Mouse (Mus musculus): ENCODE measurements around the gene Upk3b. TPM values are rescaled to one million over a fixed set of nuclear protein-coding genes. Genes with fewer than 3 reads are reported as not detected.

Upk3b gene
- total RNA-seq, 2 experiments from 2014 or later, result not detected

Other genes with a start within 250 kb of the Upk3b start
- gene Srrm3, start 231.6 kb upstream of the Upk3b start, total RNA-seq (2015; ENCODE audit: low replicate concordance), result not detected in 2 replicates
- gene Srrm3, start 231.6 kb upstream of the Upk3b start, total RNA-seq (2017; ENCODE audit: low replicate concordance), result not detected in 2 replicates
- not detected in 2 replicates for gene Hspb1, start 150.6 kb upstream of the Upk3b start, total RNA-seq (2015; ENCODE audit: low replicate concordance)
- not detected in 2 replicates for gene Hspb1, start 150.6 kb upstream of the Upk3b start, total RNA-seq (2017; ENCODE audit: low replicate concordance)
- gene Ywhag, start 103.9 kb upstream of the Upk3b start, total RNA-seq (2015; ENCODE audit: low replicate concordance), result 14.8 and 40.5 TPM in 2 replicates
- gene Ywhag, start 103.9 kb upstream of the Upk3b start, total RNA-seq (2017; ENCODE audit: low replicate concordance), result 17.3 and 17.9 TPM in 2 replicates
- 6.0 and 6.3 TPM in 2 replicates for gene Ssc4d, start 64.0 kb upstream of the Upk3b start, total RNA-seq (2015; ENCODE audit: low replicate concordance)
- 0.56 TPM in 1 of 2 replicates, not detected in the other for gene Ssc4d, start 64.0 kb upstream of the Upk3b start, total RNA-seq (2017; ENCODE audit: low replicate concordance)
- gene Zp3, start 58.4 kb upstream of the Upk3b start, total RNA-seq (2015; ENCODE audit: low replicate concordance), result not detected in 2 replicates
- gene Zp3, start 58.4 kb upstream of the Upk3b start, total RNA-seq (2017; ENCODE audit: low replicate concordance), result not detected in 2 replicates
- 3.8 and 22.1 TPM in 2 replicates for gene Dtx2, start 43.7 kb upstream of the Upk3b start, total RNA-seq (2015; ENCODE audit: low replicate concordance)
- gene Dtx2, start 43.7 kb upstream of the Upk3b start, total RNA-seq (2017; ENCODE audit: low replicate concordance), result 2.3 TPM in 1 of 2 replicates, not detected in the other
- not detected in 2 replicates for gene Upk3bl, start 16.0 kb downstream of the Upk3b start, total RNA-seq (2015; ENCODE audit: low replicate concordance)
- not detected in 2 replicates for gene Upk3bl, start 16.0 kb downstream of the Upk3b start, total RNA-seq (2017; ENCODE audit: low replicate concordance)
- gene Rasa4, start 45.4 kb downstream of the Upk3b start, total RNA-seq (2015; ENCODE audit: low replicate concordance), result 1.9 and 3.3 TPM in 2 replicates
- 4.3 TPM in 2 replicates for gene Rasa4, start 45.4 kb downstream of the Upk3b start, total RNA-seq (2017; ENCODE audit: low replicate concordance)
- gene Polr2j, start 78.1 kb downstream of the Upk3b start, total RNA-seq (2015; ENCODE audit: low replicate concordance), result 34.6 and 42.0 TPM in 2 replicates
- 24.1 and 62.5 TPM in 2 replicates for gene Polr2j, start 78.1 kb downstream of the Upk3b start, total RNA-seq (2017; ENCODE audit: low replicate concordance)
- gene Lrwd1, start 97.6 kb downstream of the Upk3b start, total RNA-seq (2015; ENCODE audit: low replicate concordance), result 2.9 and 24.2 TPM in 2 replicates
- gene Lrwd1, start 97.6 kb downstream of the Upk3b start, total RNA-seq (2017; ENCODE audit: low replicate concordance), result 11.9 and 14.8 TPM in 2 replicates
- 7.7 and 10.7 TPM in 2 replicates for gene Alkbh4, start 97.7 kb downstream of the Upk3b start, total RNA-seq (2015; ENCODE audit: low replicate concordance)
- 2.2 and 3.4 TPM in 2 replicates for gene Alkbh4, start 97.7 kb downstream of the Upk3b start, total RNA-seq (2017; ENCODE audit: low replicate concordance)
- gene Orai2, start 132.2 kb downstream of the Upk3b start, total RNA-seq (2015; ENCODE audit: low replicate concordance), result 6.9 and 13.1 TPM in 2 replicates
- 6.4 and 10.6 TPM in 2 replicates for gene Orai2, start 132.2 kb downstream of the Upk3b start, total RNA-seq (2017; ENCODE audit: low replicate concordance)
- gene Prkrip1, start 160.5 kb downstream of the Upk3b start, total RNA-seq (2015; ENCODE audit: low replicate concordance), result 1.5 and 6.1 TPM in 2 replicates
- 4.9 and 14.5 TPM in 2 replicates for gene Prkrip1, start 160.5 kb downstream of the Upk3b start, total RNA-seq (2017; ENCODE audit: low replicate concordance)
- 1.5 and 3.8 TPM in 2 replicates for gene Sh2b2, start 208.1 kb downstream of the Upk3b start, total RNA-seq (2015; ENCODE audit: low replicate concordance)
- 1.8 and 5.0 TPM in 2 replicates for gene Sh2b2, start 208.1 kb downstream of the Upk3b start, total RNA-seq (2017; ENCODE audit: low replicate concordance)